Mouse (Mus musculus): ENCODE results near the gene Ldoc1.

Ldoc1 gene

GRCm38 (mm10) chrX:61709302-61710033 lies at the start of gene Ldoc1:
Gene Ldoc1, plus strand, starts transcription at chrX:61709497.
- peak; percentile 76 for DNase-seq (ENCODE audit: low read depth, low spot score)

- DNase-seq (ENCODE audit: low read depth, low spot score), result peak; percentile 7
Observed at GRCm38 (mm10) chrX:61710131-61710530, 834 bp downstream of the Ldoc1 start.

DNA sequence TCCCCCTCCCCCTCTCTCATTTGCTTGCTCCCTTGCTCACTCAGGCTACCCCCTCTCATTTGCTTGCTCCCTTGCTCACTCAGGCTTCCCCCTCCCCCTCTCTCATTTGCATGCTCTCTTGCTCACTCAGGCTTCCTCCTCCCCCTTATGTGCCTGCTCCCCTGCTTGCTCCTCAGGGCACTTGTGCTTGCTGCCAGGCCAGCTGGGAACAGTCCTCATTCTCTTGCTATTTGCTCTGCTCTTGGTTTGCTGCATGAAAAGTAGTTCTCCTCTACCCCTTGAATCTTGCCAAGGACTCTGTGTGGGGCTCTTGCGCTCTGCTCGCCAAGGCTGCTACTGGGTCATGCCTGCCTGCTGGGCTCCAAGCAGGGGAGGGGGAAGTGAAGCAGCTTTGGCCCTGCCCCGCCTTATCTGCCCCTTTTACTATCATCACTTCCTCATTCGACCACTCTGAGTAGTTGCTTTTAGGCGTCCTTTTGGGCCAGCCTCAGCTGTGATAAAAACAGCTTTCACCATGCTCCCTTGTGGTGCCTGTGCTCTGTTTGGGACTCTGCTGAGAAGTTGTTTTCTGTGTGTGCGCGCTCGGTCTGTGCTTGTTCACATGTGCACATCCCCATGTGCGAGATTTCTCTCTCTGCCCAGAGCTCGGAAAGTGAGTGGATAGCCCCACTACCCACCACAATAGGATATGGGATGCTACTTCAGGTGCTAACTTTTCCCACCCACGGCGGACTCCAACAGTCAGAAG lies 13.2 kb downstream of the Ldoc1 start:
- DNase-seq (ENCODE audit: low read depth, low spot score), result peak; percentile 84

GRCm38 (mm10) chrX:61723029-61723980 lies 14.0 kb downstream of the Ldoc1 start:
- peak; percentile 77 for DNase-seq (ENCODE audit: low read depth, low spot score)

DNA sequence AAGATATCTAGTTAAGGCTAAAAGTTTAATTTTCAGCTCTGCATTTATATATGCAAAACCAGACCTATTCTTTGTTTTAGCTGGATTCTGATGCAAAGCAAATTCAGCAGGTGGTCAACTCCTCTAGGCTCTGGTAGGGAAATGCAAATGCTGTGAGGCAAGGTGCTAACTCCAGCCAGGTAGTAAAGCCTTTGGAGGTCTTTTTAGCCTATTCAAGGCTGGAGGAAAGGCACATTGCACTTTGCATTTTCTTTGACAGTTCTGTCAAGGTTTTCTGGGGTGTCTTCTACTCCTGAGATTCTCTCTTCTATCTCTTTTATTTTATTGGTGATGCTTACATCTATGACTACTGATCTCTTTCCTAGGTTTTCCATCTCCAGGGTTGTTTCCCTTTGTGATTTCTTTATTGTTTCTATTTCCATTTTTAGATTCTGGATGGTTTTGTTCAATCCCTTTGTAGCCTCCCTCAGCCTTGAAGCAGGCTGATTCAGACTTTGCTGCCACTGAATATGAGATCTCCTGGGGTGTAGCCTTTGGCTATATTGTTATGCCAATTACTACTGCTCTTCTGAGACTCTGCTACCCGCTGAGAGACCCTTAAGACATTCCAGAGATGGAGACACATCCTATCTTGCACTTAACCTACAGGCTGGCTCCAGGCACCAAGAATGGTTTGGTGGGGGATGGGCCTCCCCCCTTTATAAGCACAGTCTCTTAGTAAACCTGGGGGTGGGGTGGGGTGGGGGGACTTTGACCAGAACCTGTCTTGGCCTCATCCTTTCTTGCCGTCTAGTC lies 18.4 kb downstream of the Ldoc1 start:
- peak; percentile 95 for DNase-seq (ENCODE audit: low read depth, low spot score)
